Mouse (Mus musculus) hindlimb bud, embryonic 11.5 days (tissue): ENCODE measurements at regions not wholly inside any gene's neighbourhood (a gene's known extent, or its start where the extent isn't known, plus 50 kb on each side); places are given as distances from the start of the nearest gene placed in this dataset.

Source experiments
- DNase-seq: peaks from one replicate; pipeline ENCODE4 v3.0.0-alpha.2; 2012; ENCODE audit warnings: low read depth, low spot score; ENCODE audit errors: extremely low spot score

DNA sequence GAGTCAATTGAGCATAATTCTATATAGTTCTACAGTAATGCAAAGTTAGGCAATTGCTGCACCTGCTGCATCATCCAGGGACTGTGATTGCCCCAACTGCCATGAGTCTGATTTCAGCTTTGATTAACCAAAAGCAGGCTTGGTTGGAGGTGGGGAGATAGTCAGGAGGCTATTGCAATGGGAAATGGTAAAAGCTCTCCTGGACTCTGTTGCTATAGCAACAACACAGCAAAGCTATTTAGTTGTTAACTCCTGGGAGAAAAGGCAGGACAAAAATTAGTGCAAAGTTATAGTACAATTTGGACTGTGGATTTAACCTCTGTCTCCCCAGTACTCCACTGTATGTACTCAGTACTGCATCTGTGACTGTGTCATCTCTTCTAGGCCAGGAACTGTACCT lies 51.7 kb upstream of the Rasgrf1 start:
- DNase-seq: no peak

- DNase-seq: no peak
These were observed 59.0 kb upstream of the Rasgrf1 start for GRCm38 (mm10) chr9:89850491-89851282.

DNA sequence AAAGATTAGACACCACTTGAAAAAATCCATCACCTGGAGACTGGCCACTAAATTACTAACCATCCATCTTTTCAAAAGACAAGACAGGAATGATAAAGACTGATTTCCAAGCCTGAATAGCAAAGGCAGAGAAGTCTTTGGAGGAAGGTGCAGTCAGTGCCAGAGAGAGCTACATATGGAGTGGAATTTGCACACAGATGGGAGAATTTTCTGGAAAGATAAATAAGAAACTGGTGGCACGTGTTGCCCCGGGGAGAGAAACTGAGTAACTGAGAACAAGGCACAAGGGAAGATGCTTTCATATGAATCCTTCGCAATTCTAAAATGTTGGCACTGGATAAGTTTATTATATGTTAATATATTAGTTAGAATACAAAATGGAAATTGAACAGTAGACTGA lies 59.8 kb upstream of the Rasgrf1 start:
- DNase-seq: no peak

DNA sequence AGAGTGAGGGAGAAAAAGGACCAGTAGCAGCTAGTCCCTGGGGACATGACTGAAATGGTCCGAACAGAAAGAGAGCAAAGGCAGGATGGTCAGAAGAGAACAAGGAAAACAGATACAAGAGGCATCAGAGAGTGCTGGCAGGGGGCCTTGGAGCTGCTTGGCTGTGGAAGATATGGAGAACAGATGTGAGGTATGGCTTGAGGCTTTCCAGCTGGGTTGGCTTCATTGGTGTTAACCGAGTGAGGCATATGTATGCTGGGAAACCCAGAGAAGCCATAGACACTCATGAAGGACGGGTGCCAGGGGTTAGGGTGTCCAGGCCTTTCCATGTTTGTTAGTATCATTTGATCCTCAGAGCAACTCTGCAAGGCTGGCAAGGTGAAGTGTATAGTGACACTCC lies 61.1 kb upstream of the Rasgrf1 start:
- DNase-seq: no peak

DNA sequence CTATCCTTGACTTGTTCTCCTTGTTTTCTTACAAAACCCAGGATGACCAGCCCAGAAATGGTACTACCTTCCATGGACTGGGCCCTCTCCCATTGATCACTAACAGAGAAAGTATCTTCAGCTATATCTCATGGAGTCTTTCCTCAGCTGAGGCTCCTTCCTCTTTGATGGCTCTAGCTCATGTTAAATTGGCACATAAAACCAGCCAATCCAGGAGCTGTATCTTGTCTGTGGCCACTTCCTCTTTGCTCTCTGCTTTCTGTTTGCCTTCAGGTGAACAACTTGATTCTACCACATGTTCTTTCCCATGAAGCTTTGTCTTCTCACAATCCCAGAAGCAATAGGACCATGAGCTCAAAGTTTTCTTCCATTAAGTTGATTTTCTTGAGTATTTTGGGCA lies 62.7 kb upstream of the Rasgrf1 start:
- DNase-seq: no peak

- DNase-seq: no peak
These were observed 67.0 kb upstream of the Rasgrf1 start for GRCm38 (mm10) chr9:89842776-89843089.

- no peak for DNase-seq
These were observed 67.6 kb upstream of the Rasgrf1 start for GRCm38 (mm10) chr9:89841866-89842775.

- DNase-seq: no peak
These were observed 68.3 kb upstream of the Rasgrf1 start for GRCm38 (mm10) chr9:89841371-89841770.

DNA sequence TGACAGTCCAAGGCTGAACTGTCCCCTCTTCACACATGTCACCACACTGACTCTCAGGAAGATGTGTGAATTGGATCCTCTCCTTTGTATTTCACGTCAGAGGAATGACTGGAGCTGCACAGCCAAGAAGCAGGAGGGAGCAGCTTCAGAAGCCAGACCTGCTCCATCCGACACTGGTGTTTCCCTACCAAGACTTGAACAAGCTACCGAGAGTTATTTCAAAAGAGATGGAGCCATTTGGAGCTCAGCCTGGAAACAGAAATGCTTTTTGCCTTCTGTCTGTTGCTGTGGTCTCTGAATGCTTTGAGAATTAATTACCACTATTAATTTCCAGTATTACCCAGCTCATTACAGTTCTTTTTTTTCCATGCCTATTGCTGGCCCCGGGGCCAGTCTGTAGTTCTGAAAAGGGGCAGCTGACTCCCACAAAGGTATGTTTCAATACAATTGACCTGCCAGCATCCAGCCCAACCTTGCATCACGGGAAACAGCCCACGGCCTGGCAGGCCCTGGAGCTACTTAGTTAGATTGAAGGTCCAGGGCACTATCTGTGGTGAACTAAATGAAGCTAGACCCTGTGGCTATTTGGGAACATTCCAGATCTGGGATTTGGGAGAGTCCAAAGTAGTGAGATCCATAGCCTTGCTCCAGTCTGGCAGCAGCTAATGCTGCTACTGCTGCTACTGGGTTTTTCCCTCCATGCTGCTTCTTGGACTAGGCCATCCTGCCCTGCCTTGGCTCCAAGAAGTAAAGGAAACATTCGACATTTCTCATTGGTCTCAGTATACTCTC lies 73.1 kb upstream of the Rasgrf1 start:
- DNase-seq: no peak

DNA sequence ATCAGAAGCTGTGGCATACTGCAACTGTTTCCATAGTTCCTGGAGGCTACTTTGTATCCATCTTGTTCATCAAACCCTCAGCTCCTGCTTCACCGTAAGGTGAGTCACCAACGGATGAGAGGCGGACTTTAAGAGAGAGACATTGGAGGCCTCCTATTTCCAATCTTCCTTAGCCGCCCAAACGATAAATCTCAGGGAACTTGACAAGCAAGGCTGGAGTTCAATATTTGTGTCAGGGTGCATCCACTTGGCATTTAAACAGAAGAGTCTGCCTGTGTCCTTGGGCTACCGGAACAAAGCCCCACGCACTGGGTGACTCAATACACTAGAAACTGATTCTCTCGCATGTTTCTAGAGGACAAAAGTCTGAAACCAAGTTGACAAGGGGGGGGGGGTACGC lies 76.1 kb upstream of the Rasgrf1 start:
- DNase-seq: no peak

DNA sequence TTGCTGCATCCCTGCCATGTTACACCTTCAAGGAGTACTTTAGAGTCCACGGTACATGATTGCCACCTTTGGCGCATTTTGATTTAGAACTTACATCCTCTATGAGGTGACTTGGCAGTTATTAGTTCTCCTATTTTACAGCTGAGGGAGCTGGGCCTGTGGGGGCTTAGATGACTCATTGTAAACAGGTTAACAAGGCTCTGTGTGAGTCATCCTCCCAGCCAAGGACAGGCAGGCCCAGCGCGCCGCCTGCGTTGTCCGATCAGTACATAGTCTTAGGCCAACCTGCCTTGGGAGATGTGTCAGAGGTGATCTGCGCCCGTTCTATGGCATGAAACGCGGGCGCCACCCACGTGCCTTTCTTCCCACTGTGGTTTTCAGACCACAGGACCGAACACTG lies 77.9 kb upstream of the Rasgrf1 start:
- no peak for DNase-seq

DNA sequence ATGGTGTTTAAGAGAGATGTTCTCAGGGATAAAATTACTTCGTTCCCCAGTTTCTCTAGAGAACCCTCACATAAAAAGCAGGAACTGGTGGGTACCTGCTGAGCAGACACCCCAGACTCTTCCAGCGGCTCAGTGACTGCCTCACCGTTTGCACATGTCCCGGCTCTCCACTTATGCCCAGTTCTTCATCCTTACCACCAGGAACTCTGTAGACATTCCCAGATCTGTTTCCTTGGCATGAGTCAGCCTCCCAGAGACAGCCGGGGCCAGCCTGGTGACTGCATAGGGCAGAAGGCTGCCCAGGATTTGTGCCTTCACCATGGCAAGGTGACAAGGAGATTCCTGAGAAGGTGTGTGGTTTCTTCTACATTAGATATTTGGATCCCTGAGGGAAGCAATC lies 81.6 kb upstream of the Rasgrf1 start:
- DNase-seq: no peak

DNA sequence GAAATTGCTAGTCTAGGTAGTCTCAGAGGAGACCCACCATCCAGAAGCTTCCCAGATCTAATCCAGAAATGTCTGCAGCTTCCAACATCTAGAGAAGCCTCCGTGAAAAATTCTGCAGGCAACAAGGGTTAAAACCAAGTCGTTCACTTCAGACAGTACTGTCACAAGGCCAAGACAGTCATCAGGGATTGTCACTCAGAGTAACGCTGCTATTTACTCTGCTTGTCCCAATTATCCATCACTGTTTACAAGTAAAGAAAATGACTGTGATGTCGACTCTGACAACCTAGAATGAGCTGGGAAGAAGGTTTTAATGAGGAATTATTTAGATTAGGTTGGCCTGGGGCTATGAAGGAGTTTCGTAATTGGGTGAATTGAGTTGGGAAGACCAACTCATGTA lies 82.1 kb upstream of the Rasgrf1 start:
- DNase-seq: no peak

GRCm38 (mm10) chr9:89826712-89827548 lies 82.8 kb upstream of the Rasgrf1 start:
- DNase-seq: peak; percentile 73

GRCm38 (mm10) chr9:89821853-89822243 lies 83.6 kb upstream of the Ankrd34c start:
- DNase-seq: no peak

DNA sequence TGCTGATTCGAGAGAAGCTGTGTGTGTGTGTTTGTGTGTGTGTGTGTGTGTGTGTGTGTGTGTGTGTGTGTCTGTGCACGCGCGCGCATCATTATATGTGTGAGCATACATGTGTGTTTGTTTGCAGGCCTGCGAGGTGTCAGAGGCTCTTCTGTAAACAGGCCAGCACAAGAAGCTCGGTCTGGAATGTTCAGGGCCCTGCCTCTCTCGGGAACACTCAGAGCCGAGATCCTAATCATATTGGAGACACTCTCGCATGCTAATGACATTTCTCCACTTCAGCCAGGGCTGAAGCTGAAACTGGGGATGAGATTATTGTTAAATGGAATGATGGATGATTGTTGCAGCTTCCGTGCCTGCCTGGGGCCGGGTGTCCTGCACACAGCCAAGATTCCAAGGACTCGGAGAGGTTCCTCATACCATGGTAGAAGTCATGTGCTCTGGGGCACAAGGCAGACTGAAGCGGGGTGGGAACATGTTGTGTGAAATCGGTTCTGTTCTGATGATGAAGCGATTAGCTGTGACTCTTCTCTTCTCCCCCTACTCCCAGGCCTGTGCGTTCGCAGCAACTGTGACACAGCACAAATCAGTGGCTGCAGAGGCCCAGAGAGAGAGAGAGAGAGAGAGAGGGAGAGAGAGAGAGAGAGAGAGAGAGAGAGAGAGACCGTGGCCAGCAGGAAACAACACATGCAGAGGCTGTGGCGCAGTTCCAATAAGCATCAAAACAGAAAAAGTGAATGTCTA lies 83.0 kb upstream of the Ankrd34c start:
- no peak for DNase-seq

- DNase-seq: no peak
These were observed 75.5 kb upstream of the Ankrd34c start for GRCm38 (mm10) chr9:89813616-89814318.

- DNase-seq: no peak
These were observed 69.1 kb upstream of the Ankrd34c start for GRCm38 (mm10) chr9:89807381-89807780.

DNA sequence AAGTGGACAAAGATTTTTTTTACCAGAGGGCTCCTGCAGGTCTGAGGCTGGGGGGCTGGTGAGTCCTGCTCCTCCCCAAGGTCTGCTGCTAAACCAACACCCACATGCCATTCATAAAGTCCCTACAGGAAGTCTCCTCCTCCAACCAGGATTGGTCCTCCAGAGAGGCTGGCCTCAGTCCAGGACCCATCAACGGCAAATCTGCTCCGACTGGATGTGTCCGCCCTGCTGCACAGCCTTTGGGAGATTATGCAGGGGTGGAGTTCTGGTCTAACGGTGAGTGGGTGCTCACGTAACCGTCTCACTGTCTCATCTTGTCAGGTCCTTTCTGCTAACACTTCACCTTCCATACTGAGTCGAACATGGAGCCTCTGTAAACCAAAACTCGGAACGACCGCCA lies 64.4 kb upstream of the Ankrd34c start:
- no peak for DNase-seq
